Mouse (Mus musculus): ENCODE results near the gene Nat10. TPM values are rescaled to one million over a fixed set of nuclear protein-coding genes. Genes with fewer than 3 reads are reported as not detected.

Gene Nat10
- polyA plus RNA-seq (2012; rRNA removed) (20.5 and 21.7 TPM in 2 replicates), polyA plus RNA-seq (2014; fragmentation: Nextera tagmentation; extraction: Ambion mirVana) (9.1 and 12.9 TPM in 2 replicates)

- H3K9me3 ChIP-seq (ENCODE audit: control insufficient read depth, low read length), result no peaks in the 10 kb centered on the region
- peaks cover 11 to 12% of the 10 kb centered on the region in 2 experiments; a peak in 3 of 4 replicates for H3K4me1 ChIP-seq (replicated peaks; ENCODE audit: control insufficient read depth in 2 of 2, insufficient read depth in 2 of 2, low read length in 1 of 2)
- peaks cover 10% of the 10 kb centered on the region for H3K36me3 ChIP-seq (replicated peaks; ENCODE audit: control insufficient read depth, insufficient read depth, low read depth)
- H3K4me3 ChIP-seq (ENCODE audit: insufficient read depth in 1 of 2, low read depth in 2 of 2, low read length in 2 of 2), result peak within 1 kb of the TSS; percentile 81 to 96
- ATAC-seq (ENCODE audit: insufficient read depth) (peak; percentile 95), DNase-seq (ENCODE audit: low read depth in 3 of 3, low spot score in 3 of 3) (peak; percentile 95 to 97 (median 95))
- H3K9ac ChIP-seq (replicated peaks), result peak within 1 kb of the TSS; percentile 69
- peak within 1 kb of the TSS; percentile 69 for H3K27ac ChIP-seq
- under 1% methylated on average over 47 of the region's 47 CpGs for WGBS (ENCODE audit: insufficient replicate concordance)
- no peak; the same call in 1 of the 2 replicates for TF ChIP-seq CTCF (IDR thresholded peaks at IDR 0.05; ENCODE audit: low read depth)
- peak; percentile 47; the same call in 1 of the 2 replicates for TF ChIP-seq EP300 (IDR thresholded peaks at IDR 0.05; ENCODE audit: low read depth)
- no peaks in the 10 kb centered on the region for H3K27me3 ChIP-seq (ENCODE audit: control insufficient read depth, insufficient read depth, low read length)
- peak within 1 kb of the TSS; percentile 97 for H3K4me2 ChIP-seq (ENCODE audit: low read depth)
Measured at GRCm38 (mm10) chr2:103760906-103761716, at the start of gene Nat10. Gene Nat10, minus strand, starts transcription at chr2:103761270.

GRCm38 (mm10) chr2:103810412-103810811, 49.3 kb upstream of the Nat10 start:
- H3K4me2 ChIP-seq (ENCODE audit: low read depth), result no peak overlapping the region
- no peaks in the 10 kb centered on the region for H3K27me3 ChIP-seq (ENCODE audit: control insufficient read depth, insufficient read depth, low read length)
- H3K36me3 ChIP-seq (replicated peaks; ENCODE audit: control insufficient read depth, insufficient read depth, low read depth), result no peaks in the 10 kb centered on the region
- no peak for ATAC-seq (ENCODE audit: insufficient read depth)
- H3K9ac ChIP-seq (replicated peaks), result no peak overlapping the region
- WGBS (ENCODE audit: insufficient replicate concordance), result 64% methylated on average over 6 of the region's 6 CpGs
- no peaks in the 10 kb centered on the region; a peak in 1 of 4 replicates for H3K4me1 ChIP-seq (replicated peaks; ENCODE audit: control insufficient read depth in 2 of 2, insufficient read depth in 2 of 2, low read length in 1 of 2)
- TF ChIP-seq CTCF (IDR thresholded peaks at IDR 0.05; ENCODE audit: low read depth) (no peak), EP300 (IDR thresholded peaks at IDR 0.05; ENCODE audit: low read depth) (no peak)
- no peak for DNase-seq (ENCODE audit: low read depth in 3 of 3, low spot score in 3 of 3)
- H3K4me3 ChIP-seq (ENCODE audit: insufficient read depth in 1 of 2, low read depth in 2 of 2, low read length in 2 of 2), result no peak overlapping the region
- H3K27ac ChIP-seq, result no peak overlapping the region
- no peaks in the 10 kb centered on the region for H3K9me3 ChIP-seq (ENCODE audit: control insufficient read depth, low read length)

DNA sequence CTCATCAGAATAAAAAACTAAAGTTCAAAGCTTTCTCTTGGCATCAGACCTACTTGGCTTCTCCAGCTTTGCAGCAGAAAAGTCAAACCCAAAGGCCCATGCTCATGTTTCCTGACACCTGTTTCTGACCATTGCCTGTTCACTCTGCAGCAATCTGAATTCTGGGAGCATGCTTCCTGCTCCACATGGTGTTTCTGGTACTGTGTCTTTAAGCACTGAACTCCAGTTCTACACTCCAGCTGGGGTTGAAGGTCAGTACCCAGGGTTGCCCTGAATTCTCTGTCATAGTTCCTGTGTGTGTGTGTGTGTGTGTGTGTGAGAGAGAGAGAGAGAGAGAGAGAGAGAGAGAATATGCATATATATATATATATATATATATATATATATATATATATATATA, 47.4 kb upstream of the Nat10 start:
- no peak overlapping the region for H3K4me2 ChIP-seq (ENCODE audit: low read depth)
- DNase-seq (ENCODE audit: low read depth in 3 of 3, low spot score in 3 of 3) (no peak), ATAC-seq (ENCODE audit: insufficient read depth) (no peak)
- H3K9ac ChIP-seq (replicated peaks), result no peak overlapping the region
- H3K4me1 ChIP-seq (replicated peaks; ENCODE audit: control insufficient read depth in 2 of 2, insufficient read depth in 2 of 2, low read length in 1 of 2), result peaks cover 0 to 5% of the 10 kb centered on the region in 2 experiments; a peak in 2 of 4 replicates
- no peak for TF ChIP-seq CTCF (IDR thresholded peaks at IDR 0.05; ENCODE audit: low read depth)
- no peak for TF ChIP-seq EP300 (IDR thresholded peaks at IDR 0.05; ENCODE audit: low read depth)
- no peaks in the 10 kb centered on the region for H3K27me3 ChIP-seq (ENCODE audit: control insufficient read depth, insufficient read depth, low read length)
- no peaks in the 10 kb centered on the region for H3K36me3 ChIP-seq (replicated peaks; ENCODE audit: control insufficient read depth, insufficient read depth, low read depth)
- H3K9me3 ChIP-seq (ENCODE audit: control insufficient read depth, low read length), result no peaks in the 10 kb centered on the region
- no peak overlapping the region for H3K27ac ChIP-seq
- H3K4me3 ChIP-seq (ENCODE audit: insufficient read depth in 1 of 2, low read depth in 2 of 2, low read length in 2 of 2), result no peak overlapping the region

DNA sequence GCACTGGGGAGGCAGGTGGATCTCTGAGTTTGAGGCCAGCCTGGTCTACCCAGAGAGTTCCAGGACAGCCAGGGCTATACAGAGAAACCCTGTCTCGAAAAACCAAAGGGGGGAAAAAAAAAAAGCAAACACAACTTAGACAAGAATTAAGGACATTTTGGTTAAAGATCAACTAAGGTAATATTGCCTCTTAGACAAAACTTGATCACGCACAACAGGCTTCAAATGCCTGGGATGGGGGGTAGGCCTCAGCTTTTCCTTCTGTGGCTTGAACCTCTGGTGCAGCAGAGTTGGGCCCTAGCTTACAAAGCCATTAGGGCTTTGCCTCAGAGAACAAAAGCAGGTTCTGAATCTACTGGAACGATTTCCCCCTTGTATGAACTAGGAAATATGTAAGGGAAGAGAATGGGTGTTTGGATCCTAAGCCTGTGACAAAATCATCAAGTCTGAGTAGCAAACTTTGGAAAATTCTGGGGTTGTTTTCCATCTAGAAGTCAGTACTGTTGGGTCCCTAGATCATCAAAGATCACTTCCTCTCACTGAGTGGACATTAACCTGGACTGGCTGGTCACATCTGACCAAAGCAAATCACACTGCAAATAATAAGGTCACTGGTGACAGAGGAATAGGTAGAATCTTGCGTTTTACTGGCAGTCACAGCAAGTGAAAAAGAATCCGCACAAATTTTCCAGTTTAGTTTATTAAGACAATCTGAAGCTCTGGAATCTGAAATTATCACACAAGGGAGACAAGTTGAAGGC, 42.9 kb upstream of the Nat10 start:
- peaks cover 0 to 9% of the 10 kb centered on the region in 2 experiments; a peak in 2 of 4 replicates for H3K4me1 ChIP-seq (replicated peaks; ENCODE audit: control insufficient read depth in 2 of 2, insufficient read depth in 2 of 2, low read length in 1 of 2)
- H3K27me3 ChIP-seq (ENCODE audit: control insufficient read depth, insufficient read depth, low read length), result no peaks in the 10 kb centered on the region
- no peak overlapping the region for H3K4me3 ChIP-seq (ENCODE audit: insufficient read depth in 1 of 2, low read depth in 2 of 2, low read length in 2 of 2)
- no peak overlapping the region for H3K4me2 ChIP-seq (ENCODE audit: low read depth)
- WGBS (ENCODE audit: insufficient replicate concordance), result 67% methylated on average over 5 of the region's 5 CpGs
- no peak overlapping the region for H3K9ac ChIP-seq (replicated peaks)
- no peaks in the 10 kb centered on the region for H3K36me3 ChIP-seq (replicated peaks; ENCODE audit: control insufficient read depth, insufficient read depth, low read depth)
- DNase-seq (ENCODE audit: low read depth in 3 of 3, low spot score in 3 of 3), result no peak
- no peaks in the 10 kb centered on the region for H3K9me3 ChIP-seq (ENCODE audit: control insufficient read depth, low read length)
- TF ChIP-seq CTCF (IDR thresholded peaks at IDR 0.05; ENCODE audit: low read depth) (no peak), EP300 (IDR thresholded peaks at IDR 0.05; ENCODE audit: low read depth) (no peak)
- H3K27ac ChIP-seq, result no peak overlapping the region
- ATAC-seq (ENCODE audit: insufficient read depth), result no peak

DNA sequence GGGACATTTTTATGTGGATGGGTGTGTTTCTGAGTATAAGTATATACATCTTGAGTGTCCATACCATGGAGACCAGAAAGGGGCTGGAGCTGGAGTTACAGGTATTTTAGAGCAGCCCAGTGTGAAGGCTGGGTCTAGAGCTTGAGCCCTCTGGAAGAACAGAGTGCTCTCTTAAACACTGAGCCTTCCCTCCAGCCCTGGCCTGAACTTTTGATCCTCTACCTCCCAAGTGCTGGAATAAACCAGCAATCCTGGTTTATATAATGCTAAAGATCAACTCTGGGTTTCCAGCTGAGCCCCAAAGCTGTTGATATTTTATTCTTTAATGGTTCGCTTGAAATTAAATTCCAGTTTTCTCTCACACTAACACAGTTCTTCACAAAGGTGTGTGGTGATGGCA, 41.4 kb upstream of the Nat10 start:
- Histone ChIP-seq H3K9ac (replicated peaks) (no peak overlapping the region), H3K4me3 (ENCODE audit: insufficient read depth in 1 of 2, low read depth in 2 of 2, low read length in 2 of 2) (no peak overlapping the region), H3K4me2 (ENCODE audit: low read depth) (no peak overlapping the region), H3K27me3 (ENCODE audit: control insufficient read depth, insufficient read depth, low read length) (no peaks in the 10 kb centered on the region), H3K36me3 (replicated peaks; ENCODE audit: control insufficient read depth, insufficient read depth, low read depth) (no peaks in the 10 kb centered on the region), H3K27ac (no peak overlapping the region), H3K4me1 (replicated peaks; ENCODE audit: control insufficient read depth in 2 of 2, insufficient read depth in 2 of 2, low read length in 1 of 2) (peaks cover 6 to 9% of the 10 kb centered on the region in 2 experiments; a peak in 3 of 4 replicates), H3K9me3 (ENCODE audit: control insufficient read depth, low read length) (no peaks in the 10 kb centered on the region)
- TF ChIP-seq CTCF (IDR thresholded peaks at IDR 0.05; ENCODE audit: low read depth) (no peak), EP300 (IDR thresholded peaks at IDR 0.05; ENCODE audit: low read depth) (no peak)
- DNase-seq (ENCODE audit: low read depth in 3 of 3, low spot score in 3 of 3) (no peak), ATAC-seq (ENCODE audit: insufficient read depth) (no peak)
- WGBS (ENCODE audit: insufficient replicate concordance), result 71% methylated on average over 1 of the region's 1 CpGs
